Mouse (Mus musculus): ENCODE results near the gene Fabp1.

Fabp1 gene

GRCm38 (mm10) chr6:71212471-71212870 lies 12.8 kb downstream of the Fabp1 start:
- no peak for DNase-seq

GRCm38 (mm10) chr6:71221501-71221900 lies 21.9 kb downstream of the Fabp1 start:
- no peak for DNase-seq

- no peak for DNase-seq
These were observed 24.7 kb downstream of the Fabp1 start for GRCm38 (mm10) chr6:71224184-71224943.

- no peak for DNase-seq
These were observed 26.9 kb downstream of the Fabp1 start for GRCm38 (mm10) chr6:71226544-71226943.

GRCm38 (mm10) chr6:71227157-71227770 lies 27.6 kb downstream of the Fabp1 start:
- no peak for DNase-seq

GRCm38 (mm10) chr6:71235121-71235520 lies 35.5 kb downstream of the Fabp1 start:
- no peak for DNase-seq

- no peak for DNase-seq
These were observed 36.3 kb downstream of the Fabp1 start for GRCm38 (mm10) chr6:71235944-71236343.

- DNase-seq = no peak
These were observed 36.9 kb downstream of the Fabp1 start for GRCm38 (mm10) chr6:71236506-71236905.

- no peak for DNase-seq
These were observed 37.4 kb downstream of the Fabp1 start for GRCm38 (mm10) chr6:71237031-71237431.

- DNase-seq = no peak
These were observed 39.6 kb downstream of the Fabp1 start for GRCm38 (mm10) chr6:71239069-71239750.

- DNase-seq = no peak
These were observed 41.2 kb downstream of the Fabp1 start for GRCm38 (mm10) chr6:71240831-71241230.

- DNase-seq = no peak
These were observed 43.2 kb downstream of the Fabp1 start for GRCm38 (mm10) chr6:71242811-71243210.

GRCm38 (mm10) chr6:71243258-71243657 lies 43.6 kb downstream of the Fabp1 start:
- DNase-seq = no peak

- DNase-seq = no peak
These were observed 48.8 kb downstream of the Fabp1 start for GRCm38 (mm10) chr6:71248420-71248819.

GRCm38 (mm10) chr6:71249615-71250014 lies 50.0 kb downstream of the Fabp1 start:
- no peak for DNase-seq

GRCm38 (mm10) chr6:71250951-71251350 lies 51.3 kb downstream of the Fabp1 start:
- DNase-seq = no peak

GRCm38 (mm10) chr6:71254456-71254855 lies 54.8 kb downstream of the Fabp1 start:
- no peak for DNase-seq

Measured in cerebellum, adult 18-20 months (tissue).